Mouse (Mus musculus): Measurements from ENCODE around the gene Olfr323.

The Olfr323 gene

GRCm38 (mm10) chr11:58605228-58605627 lies 25.1 kb downstream of the Olfr323 start:
- in situ Hi-C loops (cut with MboI; ENCODE audit: unreplicated experiment in 2 of 2): no loop called here

DNA sequence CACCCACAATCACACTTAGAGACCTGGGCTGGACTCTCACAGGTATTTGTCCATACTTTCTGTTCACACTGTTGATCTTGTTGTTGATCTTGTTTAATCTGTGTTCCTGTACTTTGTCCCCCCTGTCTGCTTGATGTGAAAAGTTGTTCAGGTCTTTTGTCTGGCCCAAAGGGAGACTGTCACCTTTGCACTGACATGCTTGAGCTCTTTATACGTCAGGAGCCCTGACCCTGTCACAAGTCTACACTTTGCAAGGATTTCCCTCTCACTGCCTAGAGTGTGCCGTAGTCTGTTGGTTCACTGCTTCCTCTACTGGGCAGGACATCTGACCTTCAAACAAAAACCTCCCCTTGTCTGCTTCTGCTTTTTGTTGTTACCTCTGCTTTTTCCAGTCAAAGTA lies 25.6 kb downstream of the Olfr323 start:
- in situ Hi-C loops (cut with MboI; ENCODE audit: unreplicated experiment in 2 of 2): no loop called here

- in situ Hi-C loops (cut with MboI; ENCODE audit: unreplicated experiment in 2 of 2): no loop called here
Measured at GRCm38 (mm10) chr11:58602800-58603560, 27.3 kb downstream of the Olfr323 start.

DNA sequence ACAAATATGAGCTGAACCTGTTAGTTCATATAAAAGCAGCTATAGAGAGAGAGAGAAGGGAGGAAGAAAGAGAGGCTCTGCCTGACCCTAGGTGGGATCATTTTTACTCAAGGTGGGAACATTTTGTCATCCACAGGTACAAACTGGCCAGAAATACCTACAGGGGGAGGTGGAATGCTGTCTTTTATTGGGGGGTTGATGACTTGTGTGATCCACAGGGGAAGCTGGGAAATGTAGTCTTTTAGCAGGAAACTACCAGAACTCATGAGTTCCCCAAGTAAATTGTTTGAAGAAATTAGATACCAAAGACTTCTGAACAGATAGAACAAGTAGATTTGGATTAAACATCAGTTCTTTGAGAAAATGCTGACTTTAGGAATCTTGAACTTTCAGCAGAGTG lies 28.2 kb downstream of the Olfr323 start:
- in situ Hi-C loops (cut with MboI; ENCODE audit: unreplicated experiment in 2 of 2): no loop called here

- in situ Hi-C loops (cut with MboI; ENCODE audit: unreplicated experiment in 2 of 2): no loop called here
Measured at GRCm38 (mm10) chr11:58597837-58598236, 32.5 kb downstream of the Olfr323 start.

- in situ Hi-C loops (cut with MboI; ENCODE audit: unreplicated experiment in 2 of 2): no loop called here
Measured at GRCm38 (mm10) chr11:58594814-58595213, 35.5 kb downstream of the Olfr323 start, which contains the start of gene Olfr324. Gene Olfr324 (plus strand): TSS chr11:58595114.

DNA sequence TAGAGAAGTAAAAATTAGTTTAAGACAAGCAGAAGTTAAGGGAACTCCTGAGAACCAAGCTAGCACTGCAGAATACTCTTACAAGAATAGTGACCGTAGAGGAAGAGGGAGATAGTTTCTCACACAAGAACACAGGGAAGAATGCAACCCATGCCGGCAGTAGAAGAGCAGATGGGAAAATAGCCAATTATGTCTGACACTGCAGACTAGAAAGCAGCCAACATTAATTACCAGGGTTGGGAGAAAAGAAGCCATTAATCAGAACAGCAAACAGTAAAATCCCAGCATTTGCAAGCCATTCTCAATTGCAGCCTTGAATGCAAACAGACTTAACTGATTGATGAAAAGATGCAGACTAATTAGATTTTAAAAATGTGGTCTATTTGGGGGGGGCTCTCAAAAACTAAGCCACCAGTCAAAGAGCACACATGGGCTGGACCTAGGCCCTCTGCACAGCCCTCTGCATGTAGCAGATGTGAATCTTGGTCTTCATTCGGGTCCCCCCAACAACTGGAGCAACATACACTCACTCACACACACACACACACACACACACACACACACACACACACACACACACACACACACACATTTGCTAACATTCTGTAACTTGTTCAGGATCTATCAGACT lies 41.6 kb downstream of the Olfr323 start:
- in situ Hi-C loops (cut with MboI; ENCODE audit: unreplicated experiment in 2 of 2): no loop called here

GRCm38 (mm10) chr11:58587898-58588348 lies 42.4 kb downstream of the Olfr323 start:
- in situ Hi-C loops (cut with MboI; ENCODE audit: unreplicated experiment in 2 of 2): no loop called here

GRCm38 (mm10) chr11:58578636-58579035 lies 51.7 kb downstream of the Olfr323 start:
- in situ Hi-C loops (cut with MboI; ENCODE audit: unreplicated experiment in 2 of 2): no loop called here

- in situ Hi-C loops (cut with MboI; ENCODE audit: unreplicated experiment in 2 of 2): no loop called here
Measured at GRCm38 (mm10) chr11:58577430-58577829, 52.9 kb downstream of the Olfr323 start, which contains the start of gene Olfr325. Gene Olfr325 (plus strand): TSS chr11:58577730.
